Mouse (Mus musculus): ENCODE data around the gene Shisa7. TPM values are rescaled to one million over a fixed set of nuclear protein-coding genes. Genes with fewer than 3 reads are reported as not detected.
"Not testable (repeated sequence)": the region's sequence is repeated elsewhere in the genome, so short reads cannot be mapped to it uniquely, and the experiment has no call there.

Shisa7 gene
- total RNA-seq (2021): 100 to 1,000 TPM; 134 to 137 TPM
- long read RNA-seq, experiment 1, full-length matches to known transcripts: 7 of 43 reads
- long read RNA-seq, experiment 1, partial matches to known transcripts: 3 of 43 reads
- long read RNA-seq, experiment 1, other reads (novel, unspliced or antisense): 33 of 43 reads
- long read RNA-seq, experiment 2, full-length matches to known transcripts: 7 of 59 reads
- long read RNA-seq, experiment 2, partial matches to known transcripts: 8 of 59 reads
- long read RNA-seq, experiment 2, other reads (novel, unspliced or antisense): 44 of 59 reads

DNA sequence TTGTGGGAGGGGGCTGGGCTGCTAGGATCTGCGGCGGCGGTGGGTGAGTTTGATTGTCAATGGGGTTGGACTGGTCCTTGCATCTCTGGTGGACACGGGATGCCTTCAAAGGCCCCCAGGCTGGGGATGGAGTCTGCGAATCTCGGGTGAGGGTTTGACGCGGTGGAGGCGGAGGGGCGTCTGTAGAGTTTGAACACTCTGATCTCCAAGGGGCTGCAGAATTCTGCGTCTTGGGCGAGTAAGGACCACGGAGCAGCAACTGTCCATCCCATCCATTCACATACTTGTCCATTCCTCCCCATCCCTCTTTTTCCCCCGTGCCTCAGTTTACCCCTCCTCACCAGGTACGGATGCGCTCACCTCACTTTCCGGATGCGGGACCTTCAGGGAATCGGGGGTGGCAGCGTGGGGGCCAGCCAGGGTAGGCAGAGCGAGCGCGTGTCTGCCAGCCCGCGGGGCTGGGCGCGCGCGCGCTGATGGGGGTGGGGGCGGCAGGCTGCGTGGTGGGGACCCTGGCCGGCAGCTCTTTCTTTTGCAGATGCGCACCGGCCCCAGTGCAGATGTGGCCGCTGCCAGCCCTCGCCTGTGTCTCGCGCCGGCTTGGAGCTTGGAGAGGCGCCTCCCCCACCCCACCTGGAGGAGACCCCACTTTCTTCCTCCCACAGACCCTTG is at the start of gene Shisa7:
TSS of gene Shisa7 (minus strand) at position 452 of the 672 bp plus-strand sequence.
- peak in 1 of 2 experiments; percentile 57 for DNase-seq (ENCODE audit: low spot score in 2 of 2)

DNA sequence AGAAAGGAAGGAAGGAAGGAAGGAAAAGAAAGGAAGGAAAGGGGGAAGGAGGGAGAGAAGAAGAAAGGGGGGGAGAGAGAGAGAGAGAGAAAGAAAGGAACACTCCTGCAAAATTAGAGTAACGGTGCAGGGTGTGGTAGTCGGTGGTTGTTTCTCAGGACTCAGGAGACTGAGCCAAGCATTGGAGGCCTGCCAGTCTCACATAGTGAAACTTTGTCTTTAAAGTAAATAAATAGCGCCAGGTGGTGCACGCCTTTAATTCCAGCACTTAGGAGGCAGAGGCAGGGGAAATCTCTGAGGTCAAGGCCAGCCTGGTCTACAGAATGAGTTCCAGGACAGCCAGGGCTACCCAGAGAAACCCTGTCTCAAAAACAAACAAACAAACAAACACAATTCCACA is 42.2 kb upstream of the Shisa7 start:
- no peak for DNase-seq (ENCODE audit: low spot score in 2 of 2)

GRCm38 (mm10) chr7:4879036-4879435 is 34.5 kb upstream of the Shisa7 start:
- not testable (repeated sequence) for DNase-seq (ENCODE audit: low spot score in 2 of 2)

GRCm38 (mm10) chr7:4878186-4878585 is 33.7 kb upstream of the Shisa7 start:
- no peak for DNase-seq (ENCODE audit: low spot score in 2 of 2)

DNA sequence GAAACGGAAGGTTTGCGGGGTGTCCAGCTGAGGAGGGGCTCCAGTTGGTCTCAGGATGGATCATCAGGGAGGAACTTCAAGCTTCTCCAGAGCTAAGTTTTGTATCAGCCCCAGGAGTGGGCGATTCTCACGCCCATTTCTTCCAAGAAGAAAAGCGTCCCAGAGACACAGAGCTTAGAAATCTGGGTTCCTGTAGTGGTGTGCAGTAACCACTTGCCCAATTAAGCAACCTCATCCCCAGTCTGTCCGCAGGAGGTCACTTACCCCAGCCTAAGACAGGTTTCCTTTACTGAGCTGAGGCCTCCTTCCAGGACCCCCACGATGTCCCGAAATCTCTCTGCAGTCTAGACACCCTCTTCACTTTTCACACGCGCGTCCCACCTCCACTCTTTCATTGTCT is 32.7 kb upstream of the Shisa7 start:
- no peak for DNase-seq (ENCODE audit: low spot score in 2 of 2)

- peak; percentile 73 to 89 for DNase-seq (ENCODE audit: low spot score in 2 of 2)
Measured at GRCm38 (mm10) chr7:4876753-4877221, 32.3 kb upstream of the Shisa7 start, which contains the start of gene Isoc2a. Isoc2a (plus strand) TSS chr7:4877153.

GRCm38 (mm10) chr7:4870133-4870532 is 25.6 kb upstream of the Shisa7 start, which contains the start of gene Isoc2b:
Isoc2b (minus strand) TSS chr7:4870258.
- no peak for DNase-seq (ENCODE audit: low spot score in 2 of 2)

DNA sequence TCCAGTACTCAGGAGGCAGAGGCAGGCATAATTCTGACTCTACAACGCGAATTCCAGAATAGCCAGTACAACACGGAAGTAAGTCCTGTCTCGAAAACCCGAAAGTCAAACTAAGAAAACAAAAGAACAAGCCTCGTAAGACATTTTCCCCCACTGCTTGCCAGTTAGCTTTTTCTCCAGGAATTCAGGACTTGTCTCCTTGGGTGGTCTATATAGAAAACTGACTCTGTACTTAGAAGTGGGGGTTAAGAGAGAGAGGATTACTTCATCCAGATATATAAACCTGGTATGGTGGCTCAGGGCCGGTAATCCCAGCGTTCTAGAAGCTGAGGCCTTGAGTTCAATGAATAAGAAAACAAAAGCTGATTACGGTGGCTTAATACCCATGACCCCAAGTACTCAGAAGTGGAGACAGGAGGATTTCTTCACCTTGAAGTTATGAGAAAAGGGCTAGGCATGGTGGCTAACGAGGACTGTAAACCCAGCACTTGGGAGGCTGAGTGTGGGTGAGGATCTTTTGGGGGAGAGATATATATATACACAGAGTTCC is 22.2 kb upstream of the Shisa7 start:
- DNase-seq (ENCODE audit: low spot score in 2 of 2): no peak

DNA sequence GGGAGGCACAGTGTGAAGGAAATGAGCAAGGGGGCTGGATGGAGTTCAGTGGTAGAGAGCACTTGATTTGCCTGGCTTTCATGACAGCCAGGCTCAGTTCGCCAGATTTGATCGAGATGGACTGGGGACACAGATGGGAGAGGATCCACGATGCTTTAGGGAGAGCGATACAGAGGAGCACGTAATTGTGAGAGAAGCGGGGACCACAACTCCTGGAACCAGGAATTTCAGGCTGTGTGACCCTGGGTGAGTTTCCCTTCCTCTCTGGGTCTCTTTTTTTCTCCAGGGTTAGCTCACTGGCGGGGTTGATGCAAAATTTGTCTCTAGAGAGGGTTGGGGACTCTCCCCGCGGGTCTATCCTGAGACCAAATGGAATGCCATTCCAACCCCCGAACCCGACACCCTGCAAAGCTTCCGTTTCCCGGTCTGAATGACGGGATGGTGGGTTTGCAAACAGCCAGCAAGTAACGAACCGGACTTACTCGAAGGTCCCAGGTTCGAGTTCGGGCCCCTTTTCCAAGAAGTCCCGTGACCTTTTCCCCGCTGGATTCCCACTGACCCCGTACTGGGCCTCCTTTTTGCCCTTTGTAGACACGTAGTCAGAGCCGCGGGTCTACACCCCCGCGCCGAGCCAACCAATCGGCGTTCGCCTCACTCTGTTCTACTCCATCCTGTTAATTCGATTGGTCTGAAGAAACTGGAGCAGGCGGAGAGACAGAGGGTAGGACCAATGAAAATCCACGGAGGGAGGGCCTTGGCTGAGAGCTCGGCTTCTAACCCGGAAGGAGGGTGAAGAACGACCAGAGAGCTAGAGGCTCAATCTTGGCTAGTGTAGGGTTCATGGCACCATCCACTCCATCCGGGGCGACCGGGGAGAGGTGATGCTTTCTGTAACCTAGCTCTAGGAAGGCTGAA is 21.3 kb upstream of the Shisa7 start:
- peak; percentile 95 to 97 for DNase-seq (ENCODE audit: low spot score in 2 of 2)

GRCm38 (mm10) chr7:4865090-4865489 is 20.6 kb upstream of the Shisa7 start:
- DNase-seq (ENCODE audit: low spot score in 2 of 2): peak in 1 of 2 experiments; percentile 14

- DNase-seq (ENCODE audit: low spot score in 2 of 2): no peak
Measured at GRCm38 (mm10) chr7:4864130-4864845, 19.8 kb upstream of the Shisa7 start.

- DNase-seq (ENCODE audit: low spot score in 2 of 2): no peak
Measured at GRCm38 (mm10) chr7:4863541-4864080, 19.1 kb upstream of the Shisa7 start.

DNA sequence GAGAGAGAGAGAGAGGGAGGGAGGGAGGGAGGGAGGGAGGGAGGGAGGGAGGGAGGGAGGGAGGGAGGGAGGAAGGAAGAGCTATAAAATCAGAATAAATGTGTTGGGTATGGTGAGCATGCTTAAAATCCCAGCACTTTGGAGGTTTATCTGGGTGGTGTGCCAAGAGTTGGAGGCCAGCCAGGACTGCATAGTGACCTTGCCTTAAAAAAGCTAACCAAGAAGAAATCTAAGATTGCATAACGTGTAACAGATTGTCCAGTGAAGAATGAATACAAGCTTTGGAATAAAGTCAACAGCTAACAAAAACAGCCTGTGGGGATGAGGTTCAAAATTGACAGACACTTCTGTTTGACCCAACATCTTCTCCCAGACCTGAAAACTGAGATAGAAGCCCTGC is 18.5 kb upstream of the Shisa7 start:
- no peak for DNase-seq (ENCODE audit: low spot score in 2 of 2)

DNA sequence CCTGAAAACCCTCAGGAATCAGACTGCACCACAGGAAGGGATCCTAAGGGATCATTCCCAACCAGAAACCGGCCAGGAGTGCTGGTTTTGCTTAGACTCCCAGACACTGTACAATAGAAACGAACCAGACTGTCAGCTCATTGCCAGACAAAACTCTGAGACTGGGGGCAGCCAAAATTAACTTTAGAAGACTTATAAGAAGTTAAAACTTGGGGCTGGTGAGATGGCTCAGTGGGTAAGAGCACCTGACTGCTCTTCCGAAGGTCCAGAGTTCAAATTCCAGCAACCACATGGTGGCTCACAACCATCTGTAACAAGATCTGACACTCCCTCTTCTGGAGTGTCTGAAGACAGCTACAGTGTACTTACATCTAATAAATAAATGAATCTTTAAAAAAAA is 16.4 kb upstream of the Shisa7 start:
- not testable (repeated sequence) for DNase-seq (ENCODE audit: low spot score in 2 of 2)

DNA sequence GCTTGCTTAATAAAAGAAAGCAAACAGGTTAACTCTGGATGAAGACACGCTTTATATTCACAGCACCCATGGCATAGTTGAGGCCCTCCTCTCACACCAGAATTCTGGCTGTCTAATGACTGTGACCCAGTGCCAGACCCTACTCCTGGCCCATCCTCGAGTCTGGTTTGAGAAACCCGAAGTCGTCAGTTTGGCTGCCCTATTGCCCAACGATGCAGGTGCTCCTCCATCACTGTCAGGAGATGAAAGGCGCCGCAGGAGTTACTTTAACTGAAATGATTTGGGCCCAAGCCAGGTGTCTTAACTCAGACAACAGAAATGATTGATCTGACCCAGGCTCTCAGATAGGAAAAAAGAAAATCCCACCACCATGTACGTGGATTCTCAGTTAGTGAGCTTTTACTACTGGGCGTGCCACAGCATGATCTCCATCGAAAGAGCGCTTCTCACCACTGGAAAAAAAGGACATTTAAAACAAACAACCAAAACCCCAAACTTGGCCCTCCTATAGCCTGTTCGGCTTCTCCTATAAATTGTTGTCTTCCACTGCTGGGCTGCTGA is 15.0 kb upstream of the Shisa7 start:
- no peak for DNase-seq (ENCODE audit: low spot score in 2 of 2)

- no peak for DNase-seq (ENCODE audit: low spot score in 2 of 2)
Measured at GRCm38 (mm10) chr7:4857321-4857720, 12.8 kb upstream of the Shisa7 start.

DNA sequence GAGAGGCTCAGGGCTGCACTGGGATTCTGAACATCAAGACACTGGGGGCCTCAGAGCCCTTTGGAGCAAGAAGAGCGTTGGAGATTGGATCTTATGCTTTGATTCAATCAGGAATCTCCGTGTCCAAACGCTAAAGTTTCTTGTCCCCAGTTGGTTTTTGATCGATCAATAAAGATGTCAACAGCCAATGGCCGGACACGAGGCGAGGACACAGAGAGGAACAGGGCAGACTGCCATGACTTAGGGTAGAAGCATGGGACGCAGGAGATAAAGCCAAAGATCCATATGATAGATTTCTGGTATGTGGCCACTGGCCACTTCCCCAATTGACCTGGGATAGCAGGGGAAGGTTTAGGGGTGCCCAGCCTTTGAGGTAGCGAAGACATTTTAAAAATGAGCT is 12.0 kb upstream of the Shisa7 start:
- DNase-seq (ENCODE audit: low spot score in 2 of 2): no peak

- no peak for DNase-seq (ENCODE audit: low spot score in 2 of 2)
Measured at GRCm38 (mm10) chr7:4853613-4854012, 9.1 kb upstream of the Shisa7 start.

DNA sequence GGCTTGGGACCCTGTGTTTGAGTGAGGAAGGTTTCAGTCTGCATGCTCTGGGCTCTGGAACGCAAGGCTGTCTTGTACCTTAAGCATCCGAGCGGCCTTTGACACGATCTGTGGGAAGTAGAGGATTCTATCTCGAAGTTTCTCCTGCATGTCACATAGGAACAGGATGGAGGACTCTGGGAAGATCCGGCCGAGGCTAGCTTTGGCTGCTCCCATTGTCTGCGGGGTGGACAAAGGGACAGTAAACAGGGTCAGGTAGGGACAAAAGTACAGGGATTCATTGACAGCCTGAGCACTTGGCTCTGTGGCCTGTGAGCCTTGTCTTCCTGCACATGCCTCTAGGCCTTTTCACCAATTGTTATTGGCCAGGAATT is 6.8 kb upstream of the Shisa7 start:
- no peak for DNase-seq (ENCODE audit: low spot score in 2 of 2)
